Mouse (Mus musculus) splenic B cell, adult 2 months (primary cell): ENCODE data around the gene Gm40193.
"Not testable (repeated sequence)": the region's sequence is repeated elsewhere in the genome, so short reads cannot be mapped to it uniquely, and the experiment has no call there.

Experiments used
- DNase-seq: peaks from one replicate; pipeline ENCODE4 v3.0.0-alpha.2; 2011; ENCODE audit warnings: low read depth, low spot score
- H3K27me3 ChIP-seq: 2 replicates; pipeline ENCODE4 v1.6.1; 2012; ENCODE audit warnings: mild to moderate bottlenecking, low read length, moderate library complexity, mixed read lengths; ENCODE audit not compliant: control insufficient read depth, poor library complexity, insufficient read depth, severe bottlenecking
- H3K36me3 ChIP-seq: 2 replicates; pipeline ENCODE4 v1.6.1; 2012; ENCODE audit warnings: mild to moderate bottlenecking, low read length, moderate library complexity, mixed read lengths; ENCODE audit not compliant: control insufficient read depth, poor library complexity, insufficient read depth, severe bottlenecking

Gene Gm40193

DNA sequence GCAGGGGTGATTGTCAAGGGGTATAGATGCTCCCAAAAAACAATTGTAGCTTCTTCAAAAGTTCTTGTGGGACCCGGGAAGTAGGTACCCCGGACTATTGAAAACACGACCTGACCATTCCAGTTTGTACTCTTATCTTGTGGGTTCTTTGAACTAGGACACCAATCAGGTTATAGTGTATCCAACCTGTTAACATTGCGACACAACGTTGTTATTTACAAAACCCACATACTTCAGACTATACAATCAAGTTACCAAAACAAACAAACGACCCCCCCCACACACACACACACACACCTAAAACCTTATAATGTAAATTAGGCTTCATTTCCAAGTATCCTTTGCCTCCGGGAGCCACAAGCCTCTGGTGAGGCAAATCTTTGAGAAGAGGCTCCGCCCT, 8.0 kb downstream of the Gm40193 start:
- H3K27me3 ChIP-seq: no peaks in the 10 kb centered on the region; the same call in 1 of the 2 replicates
- H3K36me3 ChIP-seq: peaks cover 6% of the 10 kb centered on the region; the same call in 1 of the 2 replicates
- DNase-seq: no peak

DNA sequence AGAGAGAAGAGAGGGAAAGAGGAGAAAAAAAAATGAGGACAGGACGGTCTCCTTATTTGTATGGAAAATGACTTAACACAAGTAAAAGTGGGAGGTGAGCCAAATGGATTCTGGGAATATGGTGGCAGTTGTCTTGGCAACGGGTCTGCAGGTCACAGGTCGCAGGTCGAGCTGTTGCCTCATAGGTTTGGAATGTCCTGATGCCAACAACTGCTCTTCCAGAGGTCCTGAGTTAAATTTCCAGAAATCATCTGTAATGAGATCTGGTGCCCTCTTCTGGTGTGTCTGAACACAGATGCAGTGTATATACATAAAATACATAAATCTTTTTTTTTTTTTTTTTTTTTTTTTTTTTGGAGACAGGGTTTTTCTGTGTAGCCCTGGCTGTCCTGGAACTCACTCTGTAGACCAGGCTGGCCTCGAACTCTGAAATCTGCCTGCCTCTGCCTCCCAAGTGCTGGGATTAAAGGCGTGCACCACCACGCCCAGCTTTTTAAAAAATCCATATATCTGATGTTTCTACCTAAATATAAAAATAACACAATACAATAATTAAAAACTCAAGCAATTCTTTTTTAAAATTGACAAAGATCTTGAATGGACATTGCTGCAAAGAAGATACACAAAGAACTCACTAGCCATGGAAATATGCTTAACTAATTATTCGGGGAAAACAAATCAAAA, 9.3 kb downstream of the Gm40193 start:
- not testable (repeated sequence) for H3K27me3 ChIP-seq, DNase-seq, H3K36me3 ChIP-seq

DNA sequence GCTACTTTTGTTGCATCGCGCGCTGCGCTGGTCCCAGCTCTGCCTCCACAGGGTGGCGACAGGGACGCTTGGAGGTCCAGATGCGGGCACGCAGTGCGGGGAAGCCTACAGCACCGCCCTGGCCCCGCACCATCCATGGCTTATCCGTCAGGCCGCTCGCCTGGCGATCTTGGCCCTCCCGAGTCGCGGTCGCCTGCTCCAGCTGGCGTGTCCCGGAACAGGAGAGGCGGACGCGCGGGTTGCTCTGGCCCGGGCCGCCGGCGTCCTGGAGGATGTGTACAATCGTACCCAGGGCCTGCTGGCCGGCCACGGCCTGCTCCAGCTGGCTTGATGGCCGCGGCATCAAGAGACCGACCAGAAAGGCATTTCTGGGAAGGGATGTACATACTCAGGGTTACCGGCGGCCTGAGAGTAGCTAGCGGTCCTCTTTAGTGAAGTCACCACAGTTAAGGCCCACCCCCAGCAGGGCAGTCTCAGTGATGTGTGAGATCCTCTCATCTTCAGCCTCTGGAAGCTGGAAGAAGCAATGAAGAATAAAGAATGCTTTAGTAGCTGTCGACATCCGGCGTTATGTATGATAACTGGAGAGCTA, 12.5 kb downstream of the Gm40193 start:
- no peak for DNase-seq
- no peaks in the 10 kb centered on the region for H3K36me3 ChIP-seq
- no peaks in the 10 kb centered on the region for H3K27me3 ChIP-seq

DNA sequence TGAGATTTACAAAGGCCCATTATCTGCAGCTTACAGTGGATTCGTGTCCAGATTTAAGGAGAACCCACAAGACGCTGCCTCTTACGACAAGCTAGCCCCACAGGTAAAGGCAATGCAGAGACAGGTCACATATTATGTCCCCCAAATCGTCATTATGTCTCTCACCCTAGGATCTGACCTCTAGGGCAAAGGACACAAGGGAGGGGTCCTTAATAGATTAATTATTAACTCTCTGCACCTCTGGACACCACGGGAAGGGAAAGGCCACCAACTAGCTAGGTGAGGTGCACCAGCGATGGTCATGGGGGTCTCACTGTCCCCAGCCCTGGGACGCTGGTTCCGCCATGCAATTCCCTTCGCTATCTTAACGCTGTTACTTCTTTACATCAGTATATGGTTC, 13.8 kb downstream of the Gm40193 start, which contains the start of gene Gltpd2:
Gene Gltpd2 (plus strand): TSS at position 274 of the 400 bp plus-strand sequence.
- no peaks in the 10 kb centered on the region for H3K36me3 ChIP-seq
- no peak for DNase-seq
- H3K27me3 ChIP-seq: no peaks in the 10 kb centered on the region

- H3K36me3 ChIP-seq: no peaks in the 10 kb centered on the region
- DNase-seq: no peak
Observed at GRCm38 (mm10) chr11:70518436-70518835, 14.3 kb downstream of the Gm40193 start.

DNA sequence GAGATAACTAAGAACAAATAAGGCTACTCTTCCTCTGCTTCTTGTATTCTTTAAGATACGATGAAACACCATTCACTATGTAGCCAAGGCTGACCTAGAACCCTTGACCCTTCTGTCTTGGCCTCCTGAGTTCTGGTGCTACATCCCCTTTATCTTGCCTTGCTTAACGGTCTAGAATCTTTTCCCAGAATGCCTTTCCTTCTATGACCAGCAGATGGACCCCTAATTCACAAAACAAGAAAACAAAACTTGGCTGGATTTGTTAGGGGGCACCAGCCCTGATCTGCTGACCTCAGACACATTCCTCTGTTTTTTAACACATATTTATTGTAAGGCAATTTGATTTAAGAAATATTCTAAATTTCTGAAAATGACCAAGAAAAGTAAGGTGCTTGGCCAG, 16.4 kb downstream of the Gm40193 start:
- peak; percentile 76 for DNase-seq
- Histone ChIP-seq H3K36me3 (no peaks in the 10 kb centered on the region), H3K27me3 (no peaks in the 10 kb centered on the region)

More at GRCm38 (mm10) chr11:70518436-70518835, 14.3 kb downstream of the Gm40193 start:
- H3K27me3 ChIP-seq: no peaks in the 10 kb centered on the region

DNA sequence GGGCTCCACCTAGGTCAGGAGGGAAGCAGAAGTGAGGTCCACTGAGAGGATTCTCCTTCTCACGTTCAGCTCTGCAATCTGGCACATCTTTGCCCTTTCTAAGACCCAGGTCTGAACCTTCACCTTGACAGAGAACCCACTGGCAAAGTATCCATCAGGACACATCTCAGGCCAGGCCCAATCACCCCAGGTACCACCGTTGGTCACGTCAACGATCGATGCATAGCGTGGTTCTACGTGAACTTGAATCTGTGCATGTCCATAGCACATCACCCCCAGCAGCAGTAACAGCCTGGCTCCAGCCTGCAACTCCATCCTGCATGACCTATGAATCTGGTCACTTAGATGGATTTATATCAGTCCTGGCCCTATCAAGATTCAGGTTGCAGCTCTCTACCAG, 18.5 kb downstream of the Gm40193 start, which contains the start of gene Vmo1:
Gene Vmo1 (minus strand): TSS at position 329 of the 400 bp plus-strand sequence.
- no peak for DNase-seq
- Histone ChIP-seq H3K27me3 (no peaks in the 10 kb centered on the region), H3K36me3 (no peaks in the 10 kb centered on the region)

DNA sequence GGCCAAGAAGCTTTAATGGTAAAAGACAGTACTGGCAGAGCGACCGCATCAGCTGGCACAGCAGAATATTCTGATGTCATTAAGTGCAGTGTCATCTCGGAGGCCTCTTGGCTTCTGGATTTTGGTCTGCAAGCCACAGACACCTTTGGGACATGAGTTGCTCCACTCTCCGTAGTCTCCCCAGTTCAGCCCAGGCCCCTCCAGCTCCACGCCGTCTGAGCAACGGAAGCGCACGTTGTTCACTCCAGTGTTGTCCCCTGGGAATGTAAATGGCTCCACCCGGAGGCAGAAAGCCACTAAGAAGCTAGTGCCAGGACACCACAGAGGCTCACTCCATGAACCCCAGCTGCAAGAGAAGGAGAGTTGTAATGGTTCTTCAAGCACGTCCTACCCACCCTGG, 19.2 kb downstream of the Gm40193 start:
- Histone ChIP-seq H3K36me3 (no peaks in the 10 kb centered on the region), H3K27me3 (no peaks in the 10 kb centered on the region)
- no peak for DNase-seq

DNA sequence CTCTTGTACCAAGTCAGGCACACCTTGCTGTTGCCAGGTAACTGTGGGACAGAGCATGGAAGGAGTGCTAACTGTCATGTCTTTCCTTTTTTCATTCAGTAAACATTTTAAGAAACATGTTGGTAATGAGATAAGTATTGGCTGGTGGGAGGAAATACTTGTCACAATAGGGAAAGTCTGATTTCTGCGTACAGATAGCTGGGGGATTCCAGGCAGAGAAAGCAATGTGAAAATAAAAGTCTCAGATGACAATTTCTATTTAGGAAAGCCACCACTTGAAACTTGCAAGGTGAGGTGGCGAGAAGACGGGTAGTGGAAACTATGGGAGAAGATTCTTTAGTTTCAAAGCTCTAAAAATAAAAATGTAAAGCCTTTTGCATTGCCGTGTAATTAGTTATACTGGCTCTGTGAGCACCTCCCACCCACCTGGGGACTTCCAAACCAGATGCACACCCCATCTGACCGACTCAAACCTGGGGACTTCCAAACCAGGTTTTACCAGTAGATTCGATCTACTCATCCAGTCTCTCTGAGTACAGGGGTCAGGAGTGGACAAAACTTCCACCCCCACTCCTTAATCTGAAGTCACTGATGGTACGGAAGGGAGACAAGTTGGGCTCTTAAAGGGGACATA, 19.9 kb downstream of the Gm40193 start:
- Histone ChIP-seq H3K36me3 (no peaks in the 10 kb centered on the region), H3K27me3 (no peaks in the 10 kb centered on the region)
- DNase-seq: no peak

GRCm38 (mm10) chr11:70511825-70512224, 20.9 kb downstream of the Gm40193 start:
- no peak for DNase-seq
- H3K36me3 ChIP-seq: no peaks in the 10 kb centered on the region
- no peaks in the 10 kb centered on the region for H3K27me3 ChIP-seq

- no peaks in the 10 kb centered on the region for H3K27me3 ChIP-seq
- no peak for DNase-seq
- H3K36me3 ChIP-seq: no peaks in the 10 kb centered on the region
Observed at GRCm38 (mm10) chr11:70511242-70511641, 21.5 kb downstream of the Gm40193 start.

- no peaks in the 10 kb centered on the region for H3K36me3 ChIP-seq
- DNase-seq: peak; percentile 79
- no peaks in the 10 kb centered on the region for H3K27me3 ChIP-seq
Observed at GRCm38 (mm10) chr11:70509753-70510564, 22.8 kb downstream of the Gm40193 start.

- Histone ChIP-seq H3K36me3 (no peaks in the 10 kb centered on the region), H3K27me3 (no peaks in the 10 kb centered on the region; the same call in 1 of the 2 replicates)
- no peak for DNase-seq
Observed at GRCm38 (mm10) chr11:70506962-70507515, 25.7 kb downstream of the Gm40193 start.

GRCm38 (mm10) chr11:70506385-70506784, 26.4 kb downstream of the Gm40193 start:
- no peaks in the 10 kb centered on the region for H3K36me3 ChIP-seq
- no peaks in the 10 kb centered on the region; the same call in 1 of the 2 replicates for H3K27me3 ChIP-seq
- peak; percentile 82 for DNase-seq
